Mouse (Mus musculus) lung, postnatal 0 days (tissue): ENCODE measurements around the gene Tnnc2.

ENCODE experiments used
- CTCF ChIP-seq: IDR thresholded peaks from 2 replicates; pipeline ENCODE4 v1.5.1; 2016; ENCODE audit warnings: antibody characterized with exemption, mild to moderate bottlenecking
- EP300 ChIP-seq: IDR thresholded peaks from 2 replicates; pipeline ENCODE4 v1.6.1; 2016; ENCODE audit warnings: antibody characterized with exemption, mild to moderate bottlenecking, control low read depth

DNA sequence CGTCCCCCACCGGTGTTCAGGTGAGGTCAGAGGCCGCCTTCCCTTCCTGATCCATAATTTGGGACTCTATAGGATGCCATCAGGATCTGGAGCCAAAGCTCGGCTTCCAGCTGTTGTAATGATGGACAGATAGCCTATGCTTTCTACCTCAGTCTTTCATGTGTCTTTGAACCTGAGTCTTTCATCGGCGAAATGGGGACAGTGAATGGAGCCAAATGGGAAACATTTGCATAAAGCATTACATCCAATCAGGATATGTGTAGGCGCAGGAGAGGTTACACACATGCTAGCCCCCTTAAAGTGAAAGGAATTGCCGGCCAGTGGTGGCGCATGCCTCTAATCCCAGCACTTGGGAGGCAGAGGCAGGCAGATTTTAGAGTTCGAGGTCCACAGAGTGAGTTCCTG is 43.4 kb upstream of the Tnnc2 start:
- TF ChIP-seq CTCF (peak; percentile 54), EP300 (peak; percentile 12; the same call in 1 of the 2 replicates)
